Mouse (Mus musculus) cerebellum, postnatal 25 days (tissue): ENCODE measurements at regions not wholly inside any gene's neighbourhood (a gene's known extent, or its start where the extent isn't known, plus 50 kb on each side); places are given as distances from the start of the nearest gene placed in this dataset.
A peak's percentile ranks its signal among the peaks of the same experiment; 100 is the strongest.

Experiments
- DNase-seq, 2 experiments: peaks; one replicate each; pipeline ENCODE4 v3.0.0; 2021; ENCODE audit warnings: mixed read lengths in 2 of 2

DNA sequence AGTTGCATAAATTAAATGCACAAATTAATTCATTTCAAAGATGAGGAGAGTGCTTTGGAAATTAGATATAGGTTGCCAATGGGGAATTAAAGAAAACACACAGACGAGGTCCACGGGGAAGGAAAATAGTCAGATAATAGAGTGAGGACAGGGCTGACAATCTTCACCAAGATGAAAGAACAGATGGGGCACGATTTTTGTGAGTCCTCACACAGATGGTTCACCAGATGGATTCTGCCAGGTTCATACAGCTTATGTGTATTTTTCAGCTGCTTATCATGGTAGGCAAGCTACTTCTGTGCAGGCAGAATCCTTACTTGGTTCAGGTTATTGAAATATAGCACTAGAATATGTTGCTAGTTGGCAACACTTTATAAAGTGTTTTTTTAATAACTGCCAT is 1585.4 kb upstream of the Igfbp7 start:
- peak; percentile 47 to 62 for DNase-seq

- no peak for DNase-seq
Observed at GRCm38 (mm10) chr5:78989714-78990113, 1581.9 kb upstream of the Igfbp7 start.

DNA sequence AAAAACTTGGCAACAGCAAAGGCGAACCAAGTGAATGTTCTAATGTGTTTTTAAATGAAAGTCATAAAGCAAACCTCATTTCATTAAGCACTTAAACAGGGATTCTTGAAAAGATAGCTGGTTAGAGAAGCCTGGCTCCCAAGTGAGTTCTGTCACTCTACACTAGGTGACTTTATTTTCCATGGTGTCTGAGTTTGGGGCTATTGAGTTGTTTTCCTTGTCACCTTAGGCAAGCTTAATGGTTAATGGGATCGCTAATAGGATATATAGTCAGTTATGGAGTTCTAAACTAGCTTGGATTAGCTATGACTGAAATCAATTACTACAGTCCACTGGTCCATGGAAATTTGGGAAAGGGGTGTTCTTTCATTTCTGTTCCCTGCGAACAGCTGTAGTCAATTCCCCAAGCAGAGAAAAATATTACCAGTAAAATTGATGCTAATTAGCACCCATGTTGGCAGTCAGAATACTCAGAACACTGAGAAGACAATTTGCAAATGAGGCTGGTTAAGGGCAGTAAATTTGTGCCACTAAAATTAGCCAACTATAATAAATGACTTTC is 1568.7 kb upstream of the Igfbp7 start:
- DNase-seq = no peak

DNA sequence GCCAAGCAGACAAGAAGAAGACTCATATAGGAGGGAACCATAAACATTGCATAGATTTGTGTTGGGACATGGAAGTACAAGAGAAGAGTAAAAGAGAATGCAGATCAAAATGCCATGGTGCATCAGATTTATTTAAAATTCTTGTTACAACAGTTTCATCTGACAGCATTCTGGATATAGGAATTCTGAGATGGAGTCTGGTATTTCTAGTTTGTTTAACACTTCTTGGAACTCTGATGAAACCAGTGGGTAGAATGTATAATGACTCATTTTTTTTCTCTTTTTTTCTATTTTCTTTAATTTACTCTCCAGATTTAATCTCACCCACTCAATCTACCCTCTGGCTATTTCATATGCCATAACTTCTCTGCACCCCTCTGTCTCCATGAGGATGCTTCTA is 1537.9 kb upstream of the Igfbp7 start:
- no peak for DNase-seq

- no peak for DNase-seq
Observed at GRCm38 (mm10) chr5:78921860-78922610, 1514.2 kb upstream of the Igfbp7 start.

- no peak for DNase-seq
Observed at GRCm38 (mm10) chr5:78900128-78900527, 1492.3 kb upstream of the Igfbp7 start.

GRCm38 (mm10) chr5:78878775-78879174 is 1470.9 kb upstream of the Igfbp7 start:
- DNase-seq = peak in 1 of 2 experiments; percentile 6

DNA sequence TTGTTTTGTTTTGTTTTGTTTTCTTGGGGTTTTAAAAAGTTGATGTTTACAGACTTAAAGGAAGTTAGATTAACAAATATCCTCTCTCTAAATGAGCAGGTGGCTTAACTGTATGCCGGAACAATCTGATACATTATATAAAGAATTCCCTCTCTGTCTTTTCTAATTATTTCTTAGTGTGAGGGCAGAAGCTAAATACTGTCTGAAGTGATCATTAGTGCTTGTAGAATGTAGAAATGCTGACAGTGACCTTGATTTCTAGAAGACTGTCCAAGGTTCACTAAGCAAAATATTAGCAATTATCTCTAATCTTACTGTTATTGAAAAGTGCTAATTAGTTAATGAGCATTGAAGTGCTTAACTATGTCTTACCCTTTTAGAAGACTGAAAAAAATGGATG is 1437.3 kb upstream of the Igfbp7 start:
- no peak for DNase-seq

- DNase-seq = no peak
Observed at GRCm38 (mm10) chr5:78797391-78797790, 1389.5 kb upstream of the Igfbp7 start.
